Mouse (Mus musculus): ENCODE data around the gene Phactr4. TPM values are rescaled to one million over a fixed set of nuclear protein-coding genes. Genes with fewer than 3 reads are reported as not detected.

The Phactr4 gene
- polyA plus RNA-seq, 1 experiment: 11.3 TPM

DNA sequence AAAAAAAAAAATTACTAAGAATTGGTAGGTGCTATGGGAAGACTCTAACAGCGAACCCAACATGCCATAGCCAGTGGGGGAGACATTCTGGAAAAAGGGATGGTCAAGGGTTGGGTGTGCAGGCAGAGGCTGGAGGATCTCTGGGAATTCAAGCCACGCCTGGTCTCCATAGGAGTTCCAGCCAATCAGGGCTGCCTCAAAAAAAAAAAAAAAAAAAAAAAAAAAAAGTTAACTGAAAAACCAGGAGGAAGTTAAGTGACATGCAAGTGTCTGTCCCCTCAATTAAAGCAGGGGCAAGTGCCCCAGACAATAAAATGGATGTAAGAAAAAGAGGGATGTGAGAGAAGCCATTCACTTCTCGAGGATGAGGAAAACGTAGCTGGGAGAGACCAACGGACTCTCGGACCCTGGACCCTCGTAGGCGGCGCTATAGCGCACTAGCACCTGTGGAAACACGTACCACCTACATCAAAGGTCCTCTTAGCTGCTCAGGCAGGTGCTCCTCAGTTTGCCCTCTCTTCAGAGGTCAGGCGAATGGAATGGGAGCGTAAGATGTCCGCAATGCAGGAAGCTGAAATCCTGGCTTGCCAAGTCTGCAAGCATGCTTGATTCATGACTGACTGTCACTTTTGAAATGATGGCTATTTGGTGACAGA, 10.6 kb upstream of the Phactr4 start:
- no peak overlapping the region for H3K4me3 ChIP-seq (ENCODE audit: control insufficient read depth, insufficient read depth, low read length)
- no peak overlapping the region for H3K27ac ChIP-seq (ENCODE audit: control insufficient read depth, insufficient read depth, low read length)
- DNase-seq: no peak
- no peak for TF ChIP-seq POLR2A (IDR thresholded peaks at IDR 0.05; ENCODE audit: control insufficient read depth, extremely low read depth, insufficient read depth, low read length, poor library complexity)
- no peaks in the 10 kb centered on the region; the same call in 1 of the 2 replicates for H3K4me1 ChIP-seq (replicated peaks; ENCODE audit: control insufficient read depth, insufficient read depth, low read length)
- 30% methylated on average over 14 of the region's 14 CpGs for WGBS
- H3K27me3 ChIP-seq (ENCODE audit: control insufficient read depth, insufficient read depth, low read length): no peaks in the 10 kb centered on the region
- no peaks in the 10 kb centered on the region for H3K36me3 ChIP-seq (ENCODE audit: control insufficient read depth, insufficient read depth, low read length)

DNA sequence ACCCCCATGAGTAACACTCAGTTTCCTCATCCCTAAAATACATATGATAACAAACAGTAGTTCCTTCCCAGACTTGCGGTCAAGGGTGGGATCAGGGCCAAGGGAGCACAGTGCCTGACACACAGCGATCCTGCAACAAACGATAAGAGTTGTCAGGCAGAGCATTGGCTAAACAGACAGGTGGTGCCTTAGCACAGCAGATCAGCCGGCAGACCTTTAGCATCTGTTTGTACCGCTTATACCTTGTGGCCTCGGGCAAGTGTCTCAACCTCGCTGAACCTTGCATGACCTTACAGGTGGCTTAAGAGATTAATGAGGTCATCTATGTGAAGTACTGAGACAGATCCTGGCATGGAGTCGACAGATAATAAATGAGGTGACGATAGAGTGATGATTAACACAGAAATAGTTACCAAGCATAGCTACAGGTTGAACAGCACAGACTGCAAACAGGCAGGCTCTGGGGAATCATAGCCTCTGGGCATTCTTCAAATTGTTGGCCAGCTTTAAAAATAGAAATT, 5.8 kb upstream of the Phactr4 start:
- no peak for TF ChIP-seq CTCF (IDR thresholded peaks at IDR 0.05; ENCODE audit: borderline replicate concordance, control insufficient read depth, extremely low read depth, insufficient read depth, low read length, poor library complexity)
- no peak for TF ChIP-seq POLR2A (IDR thresholded peaks at IDR 0.05; ENCODE audit: control insufficient read depth, extremely low read depth, insufficient read depth, low read length, poor library complexity)
- Histone ChIP-seq H3K36me3 (ENCODE audit: control insufficient read depth, insufficient read depth, low read length) (no peaks in the 10 kb centered on the region), H3K4me1 (replicated peaks; ENCODE audit: control insufficient read depth, insufficient read depth, low read length) (no peaks in the 10 kb centered on the region; the same call in 1 of the 2 replicates), H3K4me3 (ENCODE audit: control insufficient read depth, insufficient read depth, low read length) (no peak overlapping the region), H3K27ac (ENCODE audit: control insufficient read depth, insufficient read depth, low read length) (no peak overlapping the region), H3K27me3 (ENCODE audit: control insufficient read depth, insufficient read depth, low read length) (no peaks in the 10 kb centered on the region)
- WGBS: 81% methylated on average over 9 of the region's 9 CpGs
- DNase-seq: no peak

DNA sequence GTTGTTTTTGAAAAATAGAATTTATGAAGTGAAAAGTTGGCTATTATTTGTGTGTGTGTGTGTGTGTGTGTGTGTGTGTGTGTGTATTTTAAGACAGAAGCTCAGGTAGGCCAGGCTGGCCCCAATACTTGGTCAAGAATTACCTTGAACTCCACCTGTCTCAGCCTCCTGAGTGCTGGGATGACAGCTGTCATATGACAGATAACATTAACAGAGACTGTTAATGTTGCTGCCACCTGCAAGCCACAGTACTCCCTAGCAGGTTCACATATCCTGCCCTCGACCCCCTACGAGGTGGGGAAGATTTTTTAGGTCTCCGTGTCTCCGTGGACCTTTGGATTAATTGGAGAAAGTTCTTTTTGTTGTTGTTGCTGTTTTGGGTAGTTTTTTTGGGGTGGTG, 5.2 kb upstream of the Phactr4 start:
- no peak overlapping the region for H3K27ac ChIP-seq (ENCODE audit: control insufficient read depth, insufficient read depth, low read length)
- TF ChIP-seq POLR2A (IDR thresholded peaks at IDR 0.05; ENCODE audit: control insufficient read depth, extremely low read depth, insufficient read depth, low read length, poor library complexity) (no peak), CTCF (IDR thresholded peaks at IDR 0.05; ENCODE audit: borderline replicate concordance, control insufficient read depth, extremely low read depth, insufficient read depth, low read length, poor library complexity) (no peak)
- no peak overlapping the region for H3K4me3 ChIP-seq (ENCODE audit: control insufficient read depth, insufficient read depth, low read length)
- no peaks in the 10 kb centered on the region for H3K4me1 ChIP-seq (replicated peaks; ENCODE audit: control insufficient read depth, insufficient read depth, low read length)
- no peaks in the 10 kb centered on the region for H3K27me3 ChIP-seq (ENCODE audit: control insufficient read depth, insufficient read depth, low read length)
- DNase-seq: no peak
- WGBS: 97% methylated on average over 4 of the region's 4 CpGs
- H3K36me3 ChIP-seq (ENCODE audit: control insufficient read depth, insufficient read depth, low read length): no peaks in the 10 kb centered on the region

DNA sequence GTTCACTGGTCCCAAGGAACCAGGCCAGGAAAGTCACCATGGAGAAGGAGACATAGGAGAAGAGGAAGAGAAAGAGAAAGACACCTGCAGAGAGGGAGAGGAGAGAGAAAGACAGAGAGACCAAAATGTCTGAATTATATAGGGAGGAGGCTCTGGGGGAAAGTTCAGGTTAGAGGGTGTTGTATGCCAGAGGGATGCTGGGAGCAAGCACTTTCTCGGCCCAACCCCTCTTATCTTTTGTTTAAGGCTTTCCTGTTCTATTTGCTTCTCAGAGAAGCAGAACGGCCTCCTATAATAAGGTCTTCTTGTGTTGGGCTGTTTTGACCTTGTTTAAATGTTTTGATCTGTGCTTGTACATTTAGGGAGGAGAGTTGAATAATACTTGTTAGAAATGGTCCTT, 3.7 kb upstream of the Phactr4 start:
- Histone ChIP-seq H3K27me3 (ENCODE audit: control insufficient read depth, insufficient read depth, low read length) (no peaks in the 10 kb centered on the region), H3K4me3 (ENCODE audit: control insufficient read depth, insufficient read depth, low read length) (no peak overlapping the region), H3K4me1 (replicated peaks; ENCODE audit: control insufficient read depth, insufficient read depth, low read length) (no peaks in the 10 kb centered on the region), H3K36me3 (ENCODE audit: control insufficient read depth, insufficient read depth, low read length) (no peaks in the 10 kb centered on the region), H3K27ac (ENCODE audit: control insufficient read depth, insufficient read depth, low read length) (no peak overlapping the region)
- 66% methylated on average over 2 of the region's 2 CpGs for WGBS
- TF ChIP-seq POLR2A (IDR thresholded peaks at IDR 0.05; ENCODE audit: control insufficient read depth, extremely low read depth, insufficient read depth, low read length, poor library complexity): no peak
- no peak for TF ChIP-seq CTCF (IDR thresholded peaks at IDR 0.05; ENCODE audit: borderline replicate concordance, control insufficient read depth, extremely low read depth, insufficient read depth, low read length, poor library complexity)
- no peak for DNase-seq

DNA sequence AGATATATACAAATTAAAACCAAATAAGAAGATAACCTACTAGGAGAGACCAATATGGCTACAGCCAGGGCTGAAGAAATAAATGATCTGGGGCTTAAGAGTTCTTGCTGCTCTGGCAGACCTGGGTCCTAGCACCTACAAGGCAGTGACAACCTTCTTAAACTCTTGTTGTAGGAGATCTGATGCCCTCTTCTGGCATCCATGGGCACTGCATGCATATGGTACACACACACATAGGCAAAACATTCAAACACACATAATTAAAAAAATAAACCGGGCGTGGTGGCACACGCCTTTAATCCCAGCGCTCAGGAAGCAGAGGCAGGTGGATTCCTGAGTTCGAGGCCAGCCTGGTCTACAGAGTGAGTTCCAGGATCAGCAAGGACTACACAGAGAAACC, 2.5 kb upstream of the Phactr4 start:
- WGBS: 97% methylated on average over 5 of the region's 5 CpGs
- Histone ChIP-seq H3K4me3 (ENCODE audit: control insufficient read depth, insufficient read depth, low read length) (no peak overlapping the region), H3K27ac (ENCODE audit: control insufficient read depth, insufficient read depth, low read length) (no peak overlapping the region), H3K4me1 (replicated peaks; ENCODE audit: control insufficient read depth, insufficient read depth, low read length) (no peaks in the 10 kb centered on the region), H3K36me3 (ENCODE audit: control insufficient read depth, insufficient read depth, low read length) (no peaks in the 10 kb centered on the region), H3K27me3 (ENCODE audit: control insufficient read depth, insufficient read depth, low read length) (no peaks in the 10 kb centered on the region)
- DNase-seq: peak; percentile 8
- no peak for TF ChIP-seq CTCF (IDR thresholded peaks at IDR 0.05; ENCODE audit: borderline replicate concordance, control insufficient read depth, extremely low read depth, insufficient read depth, low read length, poor library complexity)
- no peak for TF ChIP-seq POLR2A (IDR thresholded peaks at IDR 0.05; ENCODE audit: control insufficient read depth, extremely low read depth, insufficient read depth, low read length, poor library complexity)

DNA sequence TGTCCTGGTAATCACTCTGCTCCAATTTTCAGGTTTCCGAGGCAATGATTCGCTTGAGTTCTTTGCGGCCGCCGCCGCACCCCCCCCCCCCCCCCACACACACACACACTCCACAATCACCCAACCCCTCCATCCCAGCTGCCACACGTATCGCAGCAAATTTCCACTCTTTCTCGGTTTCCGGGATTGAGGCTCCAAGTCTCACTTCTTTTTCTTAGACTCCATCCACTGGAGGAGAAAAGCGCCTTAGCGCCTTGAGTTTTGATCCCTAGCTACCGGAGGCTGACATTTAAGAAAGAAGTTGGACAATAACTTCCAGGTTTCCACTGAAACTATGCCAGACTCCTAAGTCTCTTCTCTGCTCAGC, 750 bp downstream of the Phactr4 start:
- Histone ChIP-seq H3K36me3 (ENCODE audit: control insufficient read depth, insufficient read depth, low read length) (no peaks in the 10 kb centered on the region), H3K4me3 (ENCODE audit: control insufficient read depth, insufficient read depth, low read length) (peak overlapping the region; percentile 97), H3K27me3 (ENCODE audit: control insufficient read depth, insufficient read depth, low read length) (no peaks in the 10 kb centered on the region), H3K27ac (ENCODE audit: control insufficient read depth, insufficient read depth, low read length) (no peak overlapping the region), H3K4me1 (replicated peaks; ENCODE audit: control insufficient read depth, insufficient read depth, low read length) (no peaks in the 10 kb centered on the region)
- DNase-seq: no peak
- TF ChIP-seq POLR2A (IDR thresholded peaks at IDR 0.05; ENCODE audit: control insufficient read depth, extremely low read depth, insufficient read depth, low read length, poor library complexity) (no peak), CTCF (IDR thresholded peaks at IDR 0.05; ENCODE audit: borderline replicate concordance, control insufficient read depth, extremely low read depth, insufficient read depth, low read length, poor library complexity) (no peak)
- WGBS: under 1% methylated on average over 13 of the region's 13 CpGs

DNA sequence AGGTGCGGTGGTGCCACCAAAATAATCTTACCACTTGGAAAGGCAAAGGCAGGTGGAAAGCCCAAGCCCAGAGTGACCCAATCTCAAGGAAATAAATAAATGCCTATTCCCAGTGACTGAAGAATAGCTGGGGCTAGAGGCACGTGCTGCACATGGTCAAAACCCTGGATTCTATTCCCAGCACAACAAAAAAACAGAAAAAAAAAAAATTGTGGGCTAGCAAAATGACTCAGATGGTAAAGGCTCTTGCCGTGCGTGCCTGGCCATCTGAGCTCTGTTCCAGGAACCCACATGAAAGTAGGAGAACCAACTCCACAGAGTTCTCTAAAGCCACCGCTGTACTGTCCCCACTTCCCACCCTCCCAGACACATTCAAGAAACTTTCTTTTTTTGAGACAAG, 1.8 kb downstream of the Phactr4 start:
- Histone ChIP-seq H3K27me3 (ENCODE audit: control insufficient read depth, insufficient read depth, low read length) (no peaks in the 10 kb centered on the region), H3K36me3 (ENCODE audit: control insufficient read depth, insufficient read depth, low read length) (no peaks in the 10 kb centered on the region), H3K4me3 (ENCODE audit: control insufficient read depth, insufficient read depth, low read length) (no peak overlapping the region), H3K4me1 (replicated peaks; ENCODE audit: control insufficient read depth, insufficient read depth, low read length) (no peaks in the 10 kb centered on the region), H3K27ac (ENCODE audit: control insufficient read depth, insufficient read depth, low read length) (no peak overlapping the region)
- WGBS: 63% methylated on average over 5 of the region's 5 CpGs
- TF ChIP-seq POLR2A (IDR thresholded peaks at IDR 0.05; ENCODE audit: control insufficient read depth, extremely low read depth, insufficient read depth, low read length, poor library complexity) (no peak), CTCF (IDR thresholded peaks at IDR 0.05; ENCODE audit: borderline replicate concordance, control insufficient read depth, extremely low read depth, insufficient read depth, low read length, poor library complexity) (no peak)
- DNase-seq: no peak

Data from thymus, adult 2 months (tissue).